Mouse (Mus musculus) myocyte (in vitro differentiated cells): ENCODE data around the gene St3gal4.
A peak's percentile ranks its signal among the peaks of the same experiment; 100 is the strongest.

Experiments
- CEBPB ChIP-seq: IDR thresholded peaks from 2 replicates; pipeline ENCODE4 v1.6.1; 2011; ENCODE audit warnings: mild to moderate bottlenecking, moderate library complexity; ENCODE audit not compliant: poor library complexity, insufficient read depth, severe bottlenecking
- E2F4 ChIP-seq: IDR thresholded peaks from one replicate; pipeline ENCODE4 v1.6.1; 2011; ENCODE audit warnings: mild to moderate bottlenecking, control low read depth, moderate library complexity; ENCODE audit not compliant: insufficient read depth
- MYOG ChIP-seq, 3 experiments: IDR thresholded peaks; one replicate each; pipeline ENCODE4 v1.6.1; 2011; ENCODE audit warnings: control low read depth in 2 of 3, low read depth in 2 of 3, mild to moderate bottlenecking in 2 of 3; ENCODE audit not compliant: insufficient read length in 2 of 3, control insufficient read depth in 1 of 3, insufficient read depth in 1 of 3
- POLR2A ChIP-seq: IDR thresholded peaks from one replicate; pipeline ENCODE4 v1.6.1; 2011; ENCODE audit warnings: low read depth, mild to moderate bottlenecking, control low read depth, moderate library complexity; ENCODE audit not compliant: insufficient read length
- TCF12 ChIP-seq: IDR thresholded peaks from one replicate; pipeline ENCODE4 v1.6.1; 2011; ENCODE audit warnings: mild to moderate bottlenecking, control low read depth; ENCODE audit not compliant: poor library complexity, insufficient read depth, severe bottlenecking

DNA sequence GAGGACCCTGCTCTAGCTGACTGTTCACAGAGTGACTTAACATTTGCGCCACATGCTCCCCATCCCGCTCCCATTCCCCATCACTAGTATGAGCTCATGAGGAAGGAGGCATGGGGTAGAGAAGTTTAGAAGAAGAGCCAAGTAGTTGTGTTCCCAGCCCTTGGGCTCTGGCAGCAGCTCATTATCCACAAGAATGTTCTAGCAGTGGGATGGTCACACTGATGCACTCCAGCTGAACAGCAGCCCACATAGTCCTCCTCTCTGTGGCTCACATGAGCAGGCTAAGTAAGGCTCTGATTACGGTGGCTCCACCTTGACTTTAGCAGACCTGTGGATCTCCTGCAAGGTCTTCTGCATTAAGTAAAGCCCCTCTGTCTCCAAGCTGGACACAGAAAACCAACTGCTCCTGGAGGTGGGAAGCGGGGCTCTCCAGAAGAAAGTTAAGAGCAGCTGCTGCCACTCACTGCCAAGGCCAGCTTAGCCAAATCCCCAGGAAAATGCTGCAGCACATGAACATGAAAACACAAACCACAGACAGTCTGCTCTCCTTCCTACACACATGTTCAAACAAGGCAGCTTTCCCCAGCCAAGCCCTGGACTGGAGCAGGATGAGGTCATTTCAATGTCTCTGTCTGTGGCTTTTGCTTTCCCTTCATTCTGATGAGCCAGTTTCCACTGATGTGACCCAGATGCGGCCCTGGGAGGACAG, 37.1 kb upstream of the St3gal4 start:
- TF ChIP-seq POLR2A (no peak), MYOG (IDR thresholded peaks at IDR 0.05; ENCODE audit: control insufficient read depth in 1 of 3, insufficient read depth in 1 of 3, insufficient read length in 2 of 3, low read depth in 2 of 3) (peak in 1 of 3 experiments; percentile 40), E2F4 (no peak), TCF12 (peak; percentile 38), CEBPB (no peak)
